18 mouse cellular contexts compared by ENCODE assay signal in the genomic region with DNA sequence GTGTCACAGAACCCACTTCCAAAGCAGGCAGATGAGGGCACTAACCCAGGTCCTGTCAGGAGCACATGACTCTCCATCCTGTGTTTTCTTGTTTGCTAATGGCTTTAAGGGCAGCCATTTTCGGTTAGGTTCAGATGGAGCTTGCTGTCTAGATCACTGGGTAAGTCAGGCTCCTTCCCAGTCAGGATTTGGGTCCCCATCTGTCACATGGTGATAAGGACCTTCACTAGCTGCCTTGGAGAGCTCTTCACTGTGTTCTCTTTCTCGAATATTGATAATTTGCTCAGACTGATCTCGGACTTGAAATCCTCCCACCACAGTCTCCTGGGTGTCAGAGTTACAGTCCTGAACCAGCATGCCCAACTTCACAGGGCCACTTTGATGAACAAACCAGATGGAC. TPM values are rescaled to one million over a fixed set of nuclear protein-coding genes. Genes with fewer than 3 reads are reported as not detected.
A peak's percentile ranks its signal among the peaks of the same experiment; 100 is the strongest.
DNase-seq lines count a peak whose midpoint lies in the region; ATAC-seq and TF ChIP-seq lines count a peak whose summit lies in the region.
"Had no signal": no experiment of that assay in that cellular context is flagged by ENCODE, and none has a peak within 500 bp of the region (broad histone marks: within the 10 kb centered on the region; RNA-seq: fewer than 3 reads in every experiment).

No protein-coding gene starts in this region.

- no peaks in the 10 kb centered on the region for H3K27me3 ChIP-seq in cerebellum, adult 2 months (ENCODE audit: control insufficient read depth, insufficient read depth, low read length)
- no peaks in the 10 kb centered on the region for H3K27me3 ChIP-seq in kidney, adult 2 months (replicated peaks; ENCODE audit: control insufficient read depth, insufficient read depth, low read length)
- H3K27me3 ChIP-seq in kidney, embryonic 16.5 days (ENCODE audit: insufficient read depth, low read length): no peaks in the 10 kb centered on the region
- H3K27me3 ChIP-seq in liver, embryonic 15.5 days: no peaks in the 10 kb centered on the region
- H3K27me3 ChIP-seq: CH12.LX; embryonic facial prominence, embryonic 15.5 days; kidney, embryonic 15.5 days; neural tube, embryonic 13.5 days had no signal

- H3K36me3 ChIP-seq in kidney, adult 2 months (ENCODE audit: control insufficient read depth, insufficient read depth, low read length): no peaks in the 10 kb centered on the region
- no peaks in the 10 kb centered on the region for H3K36me3 ChIP-seq in kidney, embryonic 16.5 days (ENCODE audit: insufficient read depth, low read length)
- H3K36me3 ChIP-seq in liver, embryonic 15.5 days (replicated peaks): no peaks in the 10 kb centered on the region
- H3K36me3 ChIP-seq: embryonic facial prominence, embryonic 15.5 days; kidney, embryonic 15.5 days; neural tube, embryonic 13.5 days had no signal

- H3K4me2 ChIP-seq in kidney, embryonic 16.5 days (replicated peaks; ENCODE audit: low read depth, low read length): no peak overlapping the region
- no peak overlapping the region for H3K4me2 ChIP-seq in liver, embryonic 15.5 days
- H3K4me2 ChIP-seq: embryonic facial prominence, embryonic 15.5 days; kidney, embryonic 15.5 days; neural tube, embryonic 13.5 days had no signal

- H3K27ac ChIP-seq in cerebellum, adult 2 months (ENCODE audit: insufficient read depth, low read length): peak overlapping the region; percentile 9; the same call in 1 of the 2 replicates
- H3K27ac ChIP-seq in kidney, adult 2 months (ENCODE audit: insufficient read depth, low read depth, low read length): peak overlapping the region; percentile 65
- H3K27ac ChIP-seq in kidney, embryonic 16.5 days (ENCODE audit: low read length): no peak overlapping the region
- peak overlapping the region; percentile 29 for H3K27ac ChIP-seq in liver, embryonic 15.5 days (replicated peaks)
- H3K27ac ChIP-seq: embryonic facial prominence, embryonic 15.5 days; layer of hippocampus, adult 2 months; left cerebral cortex, adult 2 months had no signal

- no peak for ATAC-seq in kidney, embryonic 16.5 days (ENCODE audit: low FRiP score, low TSS enrichment)
- peak; percentile 61 for ATAC-seq in liver, embryonic 15.5 days (ENCODE audit: insufficient read depth)
- ATAC-seq: forebrain, postnatal 0 days; inflammation-experienced regulatory T-cells, adult 6 months had no signal

- no peak overlapping the region for H3K9ac ChIP-seq in kidney, embryonic 16.5 days (replicated peaks; ENCODE audit: low read length)
- H3K9ac ChIP-seq in liver, embryonic 15.5 days: no peak overlapping the region
- H3K9ac ChIP-seq: embryonic facial prominence, embryonic 15.5 days; forebrain, postnatal 0 days; kidney, embryonic 15.5 days; neural tube, embryonic 13.5 days had no signal

- no peaks in the 10 kb centered on the region for H3K9me3 ChIP-seq in kidney, embryonic 16.5 days (ENCODE audit: low read length)
- no peaks in the 10 kb centered on the region for H3K9me3 ChIP-seq in liver, embryonic 15.5 days (replicated peaks)
- H3K9me3 ChIP-seq: embryonic facial prominence, embryonic 15.5 days; kidney, embryonic 15.5 days; neural tube, embryonic 13.5 days had no signal

- DNase-seq in cerebellum, adult 2 months: no peak
- no peak for DNase-seq in cerebellum, adult 9-11 months
- no peak for DNase-seq in kidney, adult 2 months
- DNase-seq in c-Kit-negative CD71-positive TER-119-positive erythroid progenitor cells, embryonic 14.5 days (ENCODE audit: low read depth, low spot score): peak; percentile 16
- no peak for DNase-seq in MN1 (ENCODE audit: low spot score)
- DNase-seq in testis, postnatal 10 days (ENCODE audit: low spot score): no peak
- DNase-seq: cerebellum, adult 11 months; forebrain, postnatal 0 days; heart, postnatal 14 days had no signal

- 29% methylated on average over 3 of the region's 3 CpGs for WGBS in cerebellum, adult 2 months
- WGBS in kidney, adult 2 months: 44% methylated on average over 3 of the region's 3 CpGs
- WGBS in kidney, embryonic 16.5 days: 49% methylated on average over 3 of the region's 3 CpGs
- WGBS in liver, embryonic 15.5 days (ENCODE audit: insufficient replicate concordance): 20% methylated on average over 3 of the region's 3 CpGs

- H3K4me3 ChIP-seq in cerebellum, adult 2 months (replicated peaks; ENCODE audit: insufficient read depth, low read depth, low read length): no peak overlapping the region
- no peak overlapping the region for H3K4me3 ChIP-seq in kidney, adult 2 months (ENCODE audit: insufficient read depth, low read depth, low read length)
- H3K4me3 ChIP-seq in kidney, embryonic 16.5 days (ENCODE audit: low read length): no peak overlapping the region
- no peak overlapping the region for H3K4me3 ChIP-seq in liver, embryonic 15.5 days (replicated peaks)
- H3K4me3 ChIP-seq: embryonic facial prominence, embryonic 15.5 days; kidney, embryonic 15.5 days; layer of hippocampus, adult 2 months; left cerebral cortex, adult 2 months; neural tube, embryonic 13.5 days had no signal

- H3K4me1 ChIP-seq in cerebellum, adult 2 months (ENCODE audit: control insufficient read depth, insufficient read depth, low read length): peaks cover 87% of the 10 kb centered on the region
- H3K4me1 ChIP-seq in kidney, adult 2 months (ENCODE audit: control insufficient read depth, insufficient read depth, low read length): peaks cover 91% of the 10 kb centered on the region
- peaks cover 81% of the 10 kb centered on the region for H3K4me1 ChIP-seq in kidney, embryonic 16.5 days (ENCODE audit: insufficient read depth, low read length)
- peaks cover 89% of the 10 kb centered on the region for H3K4me1 ChIP-seq in liver, embryonic 15.5 days (replicated peaks)

- TF ChIP-seq CTCF in cerebellum, adult 2 months (IDR thresholded peaks at IDR 0.05; ENCODE audit: borderline replicate concordance, insufficient read depth, low read depth, low read length): no peak
- no peak for TF ChIP-seq CTCF in kidney, adult 2 months (conservative IDR thresholded peaks at IDR 0.05; ENCODE audit: insufficient read depth, insufficient read length, low read depth, low read length)

- TF ChIP-seq POLR2A in cerebellum, adult 2 months (IDR thresholded peaks at IDR 0.05; ENCODE audit: borderline replicate concordance, insufficient read depth, low read length): no peak
- no peak for TF ChIP-seq POLR2A in kidney, adult 2 months (IDR thresholded peaks at IDR 0.05; ENCODE audit: low read depth, low read length)

RNA-seq across cellular contexts. Expression of a gene that starts 35.8 kb away (rescaled TPM):
- polyA plus RNA-seq in cerebellum, adult 2 months (2012; rRNA removed): 63.7 and 72.5 TPM in 2 replicates
- polyA plus RNA-seq in kidney, adult 2 months (2012; rRNA removed): 37.8 and 42.6 TPM in 2 replicates
- polyA plus RNA-seq in kidney, embryonic 16.5 days (2015; fragmentation: Nextera tagmentation; extraction: Ambion mirVana): 36.0 and 46.6 TPM in 2 replicates
- polyA plus RNA-seq in liver, embryonic 15.5 days (2015; fragmentation: Nextera tagmentation; extraction: Ambion mirVana): 4.3 and 4.9 TPM in 2 replicates
